Mouse (Mus musculus): ENCODE measurements around the gene Ccdc85c. TPM values are rescaled to one million over a fixed set of nuclear protein-coding genes. Genes with fewer than 3 reads are reported as not detected.

The Ccdc85c gene
- polyA plus RNA-seq, 1 experiment = 75.0 TPM

DNA sequence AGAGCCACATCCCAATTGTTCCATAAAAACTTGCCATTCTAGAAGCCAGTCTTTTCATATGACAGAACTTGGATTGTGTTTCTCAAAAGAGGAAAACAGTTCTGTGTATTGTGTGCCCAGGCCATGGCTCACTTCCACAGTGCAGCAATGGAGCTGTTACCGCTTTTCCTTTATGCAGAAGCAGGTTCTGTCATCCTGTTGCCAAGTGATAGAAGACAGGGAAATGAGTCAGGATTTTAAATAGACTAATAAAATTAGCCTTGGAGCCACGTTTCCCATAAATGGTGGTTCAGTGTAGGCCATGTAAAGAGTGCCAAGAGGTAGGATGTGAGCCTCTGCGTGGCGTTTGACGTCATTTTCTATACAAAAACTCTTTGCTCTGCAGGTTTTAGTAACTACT, 81.3 kb downstream of the Ccdc85c start:
- no peak overlapping the region for H3K27ac ChIP-seq (ENCODE audit: insufficient read depth, low read length)
- H3K27me3 ChIP-seq (ENCODE audit: control insufficient read depth, insufficient read depth, low read length) = no peaks in the 10 kb centered on the region
- no peak for DNase-seq
- TF ChIP-seq POLR2A (IDR thresholded peaks at IDR 0.05; ENCODE audit: borderline replicate concordance, insufficient read depth, low read length) = no peak
- no peak for TF ChIP-seq CTCF (IDR thresholded peaks at IDR 0.05; ENCODE audit: borderline replicate concordance, insufficient read depth, low read depth, low read length)
- WGBS = 85% methylated on average over 5 of the region's 5 CpGs
- no peak overlapping the region for H3K4me3 ChIP-seq (replicated peaks; ENCODE audit: insufficient read depth, low read depth, low read length)
- H3K4me1 ChIP-seq (ENCODE audit: control insufficient read depth, insufficient read depth, low read length) = no peaks in the 10 kb centered on the region

DNA sequence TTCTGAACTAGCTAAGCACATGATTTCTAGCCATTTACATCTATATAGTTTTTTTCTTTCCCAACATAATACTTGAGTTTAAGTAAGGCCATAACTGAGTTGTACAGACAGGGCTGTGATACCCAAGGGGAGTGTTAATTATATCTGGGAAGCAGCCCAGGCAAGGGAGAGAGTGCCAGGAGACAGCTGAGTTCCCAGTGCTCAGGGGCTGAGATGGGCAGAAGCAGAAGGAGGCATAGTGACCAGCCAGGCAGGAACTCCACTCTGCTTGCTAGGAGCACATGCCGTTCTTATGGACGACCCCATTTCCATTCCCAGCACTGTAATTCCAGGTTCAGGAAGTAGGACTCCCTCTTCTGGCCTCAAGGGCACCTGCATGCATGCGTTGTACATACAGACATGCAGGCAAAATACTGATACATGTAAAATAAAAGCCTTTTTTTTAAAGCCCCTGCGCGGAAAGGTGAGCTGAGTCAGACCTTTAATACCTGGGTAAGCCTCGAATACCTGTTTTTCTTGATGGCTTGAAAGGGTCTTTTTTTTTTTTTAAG, 87.6 kb downstream of the Ccdc85c start:
- H3K4me3 ChIP-seq (replicated peaks; ENCODE audit: insufficient read depth, low read depth, low read length) = no peak overlapping the region
- no peaks in the 10 kb centered on the region for H3K27me3 ChIP-seq (ENCODE audit: control insufficient read depth, insufficient read depth, low read length)

DNA sequence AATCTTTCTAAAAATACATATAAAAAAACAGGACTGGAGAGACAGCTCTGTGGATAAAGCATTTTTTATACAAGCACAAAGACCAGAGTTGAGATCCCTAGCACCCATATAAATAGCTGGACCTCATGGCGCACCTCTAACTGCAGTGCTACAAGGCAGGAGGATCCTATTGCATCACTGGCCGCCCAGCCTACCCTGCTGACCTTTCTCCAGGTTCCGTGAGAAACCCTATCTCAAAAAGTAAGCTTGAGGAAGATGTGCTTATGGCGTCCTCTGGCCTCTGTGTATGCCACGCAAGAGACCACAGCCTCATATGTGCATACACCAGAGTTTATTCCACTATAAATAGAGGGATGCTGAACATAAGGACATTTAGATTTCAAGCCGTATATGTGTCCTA, 93.5 kb downstream of the Ccdc85c start:
- DNase-seq = no peak
- H3K27ac ChIP-seq (ENCODE audit: insufficient read depth, low read length) = no peak overlapping the region
- 89% methylated on average over 6 of the region's 6 CpGs for WGBS

More for the DNA sequence above, 87.6 kb downstream of the Ccdc85c start:
- 65% methylated on average over 6 of the region's 6 CpGs for WGBS
- TF ChIP-seq POLR2A (IDR thresholded peaks at IDR 0.05; ENCODE audit: borderline replicate concordance, insufficient read depth, low read length) = no peak
- TF ChIP-seq CTCF (IDR thresholded peaks at IDR 0.05; ENCODE audit: borderline replicate concordance, insufficient read depth, low read depth, low read length) = no peak
- peak in 1 of 2 experiments; percentile 37 for DNase-seq
- H3K4me1 ChIP-seq (ENCODE audit: control insufficient read depth, insufficient read depth, low read length) = no peaks in the 10 kb centered on the region
- no peak overlapping the region for H3K27ac ChIP-seq (ENCODE audit: insufficient read depth, low read length)

DNA sequence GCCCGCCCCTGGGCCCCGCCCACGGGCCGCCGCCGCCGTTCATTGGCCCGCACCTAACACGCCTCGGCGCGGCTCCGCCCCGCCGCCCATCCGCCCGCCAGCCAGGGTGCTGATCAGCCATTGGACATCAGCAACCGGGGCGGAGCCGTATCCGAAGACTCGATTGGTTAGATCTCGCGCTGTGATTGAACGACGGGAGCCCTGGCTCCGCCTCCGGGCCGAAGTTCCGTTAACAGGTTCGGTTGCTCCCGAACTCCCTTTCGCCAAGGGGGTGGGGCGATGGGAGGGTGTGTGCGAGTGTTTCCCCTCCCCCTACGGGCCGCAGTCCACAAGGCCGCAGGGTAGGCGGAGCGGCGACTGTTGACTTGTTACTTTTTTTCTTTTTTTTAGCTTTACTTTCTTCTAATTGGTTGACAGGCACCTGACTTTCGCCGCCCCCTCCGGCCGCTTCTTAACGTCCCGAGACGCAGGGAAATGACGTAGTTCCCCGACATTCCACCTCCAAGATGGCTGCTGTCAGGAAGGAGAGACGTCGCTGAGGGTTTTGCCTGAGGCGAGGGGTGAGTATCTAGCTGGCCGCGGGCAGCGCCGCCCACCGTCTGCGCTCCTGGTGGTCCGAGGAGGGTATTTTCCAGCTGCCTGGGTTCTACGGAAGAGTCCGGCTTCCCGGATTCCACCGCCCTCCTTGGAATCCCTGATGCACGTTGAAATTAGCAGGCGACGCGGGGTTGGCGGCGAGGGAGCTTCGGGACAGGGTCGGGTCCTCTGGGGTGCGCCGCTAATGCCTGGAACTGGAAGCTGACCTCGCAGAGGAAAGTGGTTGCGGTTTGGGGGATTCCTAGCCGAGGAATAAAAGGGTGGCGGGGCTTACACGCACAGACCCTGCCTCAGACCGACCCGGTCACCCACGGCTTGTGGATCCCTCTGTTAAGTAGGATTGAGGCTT, 95.6 kb downstream of the Ccdc85c start, which contains the start of gene Ccnk:
Ccnk (plus strand) TSS at position 259 of the 946 bp plus-strand sequence.
- peaks cover 6% of the 10 kb centered on the region; the same call in 1 of the 2 replicates for H3K4me1 ChIP-seq (ENCODE audit: control insufficient read depth, insufficient read depth, low read length)
- DNase-seq = peak; percentile 99 to 100
- WGBS = under 1% methylated on average over 82 of the region's 82 CpGs
- peak; percentile 95 for TF ChIP-seq POLR2A (IDR thresholded peaks at IDR 0.05; ENCODE audit: borderline replicate concordance, insufficient read depth, low read length)
- no peak for TF ChIP-seq CTCF (IDR thresholded peaks at IDR 0.05; ENCODE audit: borderline replicate concordance, insufficient read depth, low read depth, low read length)
- H3K27ac ChIP-seq (ENCODE audit: insufficient read depth, low read length) = peak within 1 kb of the TSS; percentile 86
- H3K4me3 ChIP-seq (replicated peaks; ENCODE audit: insufficient read depth, low read depth, low read length) = peak within 1 kb of the TSS; percentile 77
- no peaks in the 10 kb centered on the region for H3K27me3 ChIP-seq (ENCODE audit: control insufficient read depth, insufficient read depth, low read length)

More for the DNA sequence above, 93.5 kb downstream of the Ccdc85c start:
- Histone ChIP-seq H3K4me3 (replicated peaks; ENCODE audit: insufficient read depth, low read depth, low read length) (no peak overlapping the region), H3K27me3 (ENCODE audit: control insufficient read depth, insufficient read depth, low read length) (no peaks in the 10 kb centered on the region), H3K4me1 (ENCODE audit: control insufficient read depth, insufficient read depth, low read length) (peaks cover 5% of the 10 kb centered on the region; the same call in 1 of the 2 replicates)
- TF ChIP-seq CTCF (IDR thresholded peaks at IDR 0.05; ENCODE audit: borderline replicate concordance, insufficient read depth, low read depth, low read length) = no peak

DNA sequence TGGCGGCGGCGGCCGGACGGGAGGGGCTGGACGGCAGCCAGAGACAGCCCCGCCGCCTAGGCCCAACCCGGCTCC, 96.1 kb downstream of the Ccdc85c start, which contains the start of gene Setd3:
Setd3 (minus strand) TSS at position 69 of the 75 bp plus-strand sequence.
- Histone ChIP-seq H3K4me3 (replicated peaks; ENCODE audit: insufficient read depth, low read depth, low read length) (peak within 1 kb of the TSS; percentile 77), H3K27me3 (ENCODE audit: control insufficient read depth, insufficient read depth, low read length) (no peaks in the 10 kb centered on the region), H3K4me1 (ENCODE audit: control insufficient read depth, insufficient read depth, low read length) (peaks cover 6% of the 10 kb centered on the region; the same call in 1 of the 2 replicates), H3K27ac (ENCODE audit: insufficient read depth, low read length) (peak within 1 kb of the TSS; percentile 86)
- DNase-seq = no peak
- 2% methylated on average over 8 of the region's 9 CpGs for WGBS
- no peak for TF ChIP-seq CTCF (IDR thresholded peaks at IDR 0.05; ENCODE audit: borderline replicate concordance, insufficient read depth, low read depth, low read length)
- no peak for TF ChIP-seq POLR2A (IDR thresholded peaks at IDR 0.05; ENCODE audit: borderline replicate concordance, insufficient read depth, low read length)

DNA sequence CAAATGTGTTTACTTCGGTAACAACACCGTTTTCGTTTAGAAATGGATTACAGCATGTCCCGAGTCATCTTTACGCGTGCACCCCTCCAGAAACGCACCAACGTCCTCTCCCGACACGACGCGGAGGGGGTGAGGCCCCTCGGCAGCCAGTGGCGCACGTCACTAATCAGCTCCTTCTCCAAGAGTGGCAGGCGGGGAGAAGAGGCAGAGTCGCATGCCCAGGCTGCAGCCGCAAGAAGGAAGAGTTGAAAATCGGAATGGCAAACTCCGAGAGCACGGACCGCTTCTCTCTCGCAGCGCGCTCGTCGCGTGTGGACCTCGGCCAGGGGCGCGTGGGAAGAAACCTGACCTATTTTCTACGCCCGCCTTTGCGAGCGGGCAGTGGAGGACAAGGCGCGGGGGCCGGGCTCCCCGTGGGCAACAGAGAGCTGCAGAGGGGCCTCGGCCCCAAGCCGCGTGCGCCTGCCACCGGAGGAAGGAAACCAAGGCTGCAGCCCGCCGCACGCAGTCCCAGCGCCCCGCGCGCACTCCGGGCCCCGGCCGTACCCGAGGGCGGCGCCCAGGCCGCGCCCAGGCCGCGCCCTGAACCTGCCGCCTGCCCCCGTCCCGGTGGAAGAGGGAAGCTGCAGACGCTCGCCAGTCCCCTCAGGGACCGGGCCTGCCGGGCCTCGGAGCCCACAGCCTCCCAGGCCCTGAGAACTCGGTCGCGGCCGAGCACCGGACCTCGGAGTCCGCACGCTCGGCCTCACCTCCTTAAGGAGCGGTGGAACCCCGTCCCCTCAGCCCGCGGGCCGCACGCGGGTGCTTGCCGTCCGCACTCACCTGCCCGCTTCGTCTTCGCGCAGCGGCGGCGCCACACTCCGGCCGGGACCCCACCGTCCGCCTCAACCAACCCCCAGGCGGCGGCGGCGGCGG, 96.6 kb downstream of the Ccdc85c start:
- Histone ChIP-seq H3K4me3 (replicated peaks; ENCODE audit: insufficient read depth, low read depth, low read length) (peak overlapping the region; percentile 75), H3K27ac (ENCODE audit: insufficient read depth, low read length) (peak overlapping the region; percentile 86), H3K4me1 (ENCODE audit: control insufficient read depth, insufficient read depth, low read length) (peaks cover 9% of the 10 kb centered on the region; the same call in 1 of the 2 replicates), H3K27me3 (ENCODE audit: control insufficient read depth, insufficient read depth, low read length) (no peaks in the 10 kb centered on the region)
- peak; percentile 33; the same call in 1 of the 2 replicates for TF ChIP-seq POLR2A (IDR thresholded peaks at IDR 0.05; ENCODE audit: borderline replicate concordance, insufficient read depth, low read length)
- no peak for TF ChIP-seq CTCF (IDR thresholded peaks at IDR 0.05; ENCODE audit: borderline replicate concordance, insufficient read depth, low read depth, low read length)
- under 1% methylated on average over 103 of the region's 103 CpGs for WGBS
- peak; percentile 67 to 70 for DNase-seq

DNA sequence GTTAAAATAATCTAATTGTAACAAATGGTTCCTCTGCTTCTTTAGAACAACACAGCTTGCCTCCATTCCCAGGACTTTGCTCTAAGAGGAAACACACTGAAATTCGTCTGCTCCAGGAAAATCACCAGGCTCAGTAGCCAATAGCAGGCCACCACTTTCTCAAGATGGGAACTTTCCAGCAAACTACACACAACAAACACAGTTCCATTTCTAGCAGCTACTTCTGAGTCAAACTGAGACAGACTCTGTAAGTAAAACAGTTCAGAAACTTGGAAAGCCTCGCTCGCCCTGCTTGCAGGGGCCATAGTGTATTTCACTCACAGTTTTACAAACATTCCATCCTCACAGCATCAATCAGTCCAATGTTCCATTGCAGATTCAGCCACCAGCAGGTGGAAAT, 98.9 kb downstream of the Ccdc85c start:
- Histone ChIP-seq H3K4me1 (ENCODE audit: control insufficient read depth, insufficient read depth, low read length) (peaks cover 24% of the 10 kb centered on the region), H3K27me3 (ENCODE audit: control insufficient read depth, insufficient read depth, low read length) (no peaks in the 10 kb centered on the region), H3K4me3 (replicated peaks; ENCODE audit: insufficient read depth, low read depth, low read length) (no peak overlapping the region), H3K27ac (ENCODE audit: insufficient read depth, low read length) (no peak overlapping the region)
- 63% methylated on average over 3 of the region's 3 CpGs for WGBS
- DNase-seq = no peak
- TF ChIP-seq POLR2A (IDR thresholded peaks at IDR 0.05; ENCODE audit: borderline replicate concordance, insufficient read depth, low read length) (no peak), CTCF (IDR thresholded peaks at IDR 0.05; ENCODE audit: borderline replicate concordance, insufficient read depth, low read depth, low read length) (no peak)

Data from cerebellum, adult 2 months (tissue).